Mouse (Mus musculus) ES-E14 (cell line): Measurements from ENCODE around the gene Ube2l3.

Source experiments
- CHD2 ChIP-seq: IDR thresholded peaks from 2 replicates; pipeline ENCODE4 v1.6.1; 2014; ENCODE audit warnings: mild to moderate bottlenecking, low read depth, low read length, inconsistent platforms
- HCFC1 ChIP-seq: IDR thresholded peaks from 2 replicates; pipeline ENCODE4 v1.6.1; 2012; ENCODE audit warnings: low read length, inconsistent platforms, borderline replicate concordance; ENCODE audit not compliant: insufficient read depth
- ZNF384 ChIP-seq: IDR thresholded peaks from 2 replicates; pipeline ENCODE4 v1.6.1; 2012; ENCODE audit warnings: low read depth, low read length, inconsistent platforms

DNA sequence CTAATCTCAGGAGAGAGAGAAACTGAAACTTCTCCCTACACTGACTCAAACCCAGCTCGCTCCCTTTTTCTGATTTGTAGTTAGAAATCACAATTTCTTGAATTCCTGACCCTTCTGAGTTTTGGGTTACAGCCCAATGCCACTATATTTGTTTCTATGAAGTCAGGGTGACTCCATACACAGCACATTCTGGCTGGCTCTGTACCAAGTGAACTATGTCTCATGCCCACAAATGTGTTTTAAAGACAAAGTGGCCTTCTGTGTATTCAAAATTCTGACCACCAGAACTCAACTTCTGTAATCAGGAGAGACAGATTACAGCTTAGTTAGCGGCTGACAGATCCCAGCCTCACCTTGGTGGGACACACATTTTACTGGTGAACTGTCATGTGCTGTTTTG lies 48.1 kb downstream of the Ube2l3 start:
- TF ChIP-seq HCFC1 (no peak), CHD2 (no peak), ZNF384 (no peak)
